Mouse (Mus musculus) CD8-positive naive resting alpha-beta T cell, adult 57 days (primary cell): ENCODE results near the gene Olfr1052. TPM values are rescaled to one million over a fixed set of nuclear protein-coding genes. Genes with fewer than 3 reads are reported as not detected.

Experiments
- total RNA-seq: library from RNA; stranded (reverse); gene quantifications from one replicate; pipeline ENCODE4 v1.2.4, GENCODE M21; 2023

The Olfr1052 gene
- total RNA-seq = not detected

DNA sequence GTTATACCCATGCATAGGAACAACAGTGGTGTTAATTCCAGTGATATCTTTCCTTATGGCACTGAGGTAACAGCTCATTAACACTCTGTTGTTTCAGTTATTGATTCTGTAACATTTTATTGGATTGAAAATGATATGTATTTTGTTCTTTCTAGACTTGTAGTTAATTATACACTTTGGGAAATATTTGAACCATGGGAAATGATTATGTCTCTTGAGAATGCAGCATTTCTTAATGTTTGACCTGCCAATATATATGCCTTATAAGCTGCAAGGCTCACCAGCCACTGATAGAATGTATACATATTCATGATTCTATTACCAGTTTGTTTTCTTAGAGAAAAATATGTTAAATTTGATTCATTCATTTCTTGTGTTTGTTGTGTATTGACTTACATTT, at the start of gene Olfr1052:
TSS of gene Olfr1052 (plus strand) at position 301 of the 400 bp plus-strand sequence.

DNA sequence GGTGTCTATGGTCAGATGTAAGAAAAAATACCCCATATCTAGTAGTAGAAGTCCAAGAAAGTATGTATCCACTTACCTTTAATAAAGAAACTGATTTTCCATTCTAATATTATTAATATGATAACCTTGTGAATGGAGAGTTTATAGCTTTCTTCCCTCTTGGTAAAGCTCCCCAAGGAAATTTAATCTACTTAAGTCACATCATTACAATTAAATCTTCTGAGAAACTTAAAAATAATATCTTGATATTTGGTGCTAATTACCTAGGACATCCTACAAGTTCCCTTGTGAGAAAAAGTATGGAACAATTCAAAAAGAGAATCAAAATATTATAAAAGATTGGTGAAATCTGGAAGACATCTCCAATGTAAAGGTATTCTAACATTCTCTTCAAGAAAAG, 34.0 kb upstream of the Olfr1052 start, which contains the start of gene Olfr1049:
TSS of gene Olfr1049 (minus strand) at position 101 of the 400 bp plus-strand sequence.

DNA sequence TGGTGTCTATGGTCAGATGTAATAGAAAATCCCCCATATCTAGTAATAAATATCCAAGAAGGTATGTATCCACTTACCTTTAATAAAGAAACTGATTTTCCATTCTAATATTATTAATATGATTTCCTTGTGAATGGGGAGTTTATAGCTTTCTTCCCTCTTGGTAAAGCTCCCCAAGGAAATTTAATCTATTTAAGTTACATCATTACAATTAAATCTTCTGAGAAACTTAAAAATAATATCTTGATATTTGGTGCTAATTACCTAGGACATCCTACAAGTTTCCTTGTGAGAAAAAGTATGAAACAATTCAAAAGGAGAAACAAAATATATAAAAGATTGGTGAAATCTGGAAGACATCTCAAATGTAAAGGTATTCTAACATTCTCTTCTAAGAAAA, 13.3 kb upstream of the Olfr1052 start, which contains the start of gene Olfr1051:
TSS of gene Olfr1051 (minus strand) at position 101 of the 400 bp plus-strand sequence.

DNA sequence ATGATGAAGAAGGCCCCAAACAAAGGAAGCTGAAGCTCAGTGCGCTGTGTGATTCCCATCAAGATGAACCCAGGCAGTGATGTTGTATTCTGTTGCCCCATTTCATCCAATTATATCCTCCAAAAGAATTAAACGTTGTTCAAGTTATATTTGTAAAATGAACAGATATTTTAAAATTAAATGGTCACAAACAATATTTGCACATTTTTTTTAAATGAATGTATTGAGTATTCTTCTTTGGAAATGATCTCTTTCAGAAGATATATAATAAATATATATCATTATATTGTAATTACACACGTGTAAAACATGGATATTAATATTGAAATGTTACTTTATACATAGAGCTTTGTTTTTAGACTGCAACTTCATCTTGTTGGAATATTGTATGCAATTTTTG, 22.9 kb downstream of the Olfr1052 start, which contains the start of gene Olfr1053:
TSS of gene Olfr1053 (minus strand) at position 101 of the 400 bp plus-strand sequence.

DNA sequence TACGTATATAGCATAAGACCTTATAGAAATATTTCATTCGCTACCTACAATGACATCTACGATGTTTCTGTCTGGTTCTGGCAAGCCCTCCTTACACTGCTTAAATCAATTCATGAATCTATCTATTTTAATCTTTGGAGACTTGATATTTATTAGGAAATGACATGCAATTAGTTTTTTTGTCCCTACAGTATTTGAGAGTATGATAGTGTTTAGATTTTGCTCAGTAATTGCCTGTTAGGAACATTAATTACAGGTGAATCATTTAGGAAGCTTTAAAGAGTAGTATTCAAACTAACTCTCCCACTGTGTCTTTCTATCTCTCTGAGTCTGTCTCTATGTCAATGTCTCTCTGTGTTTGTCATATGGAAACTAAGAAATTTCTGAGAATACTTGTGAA, 43.1 kb downstream of the Olfr1052 start, which contains the start of gene Olfr1054:
TSS of gene Olfr1054 (minus strand) at position 101 of the 400 bp plus-strand sequence.

Other genes with a start within 250 kb of the Olfr1052 start
- not detected for gene Olfr1034, start 246.6 kb upstream of the Olfr1052 start, total RNA-seq
- gene Olfr1036, start 218.5 kb upstream of the Olfr1052 start, total RNA-seq = not detected
- gene Olfr1037, start 205.1 kb upstream of the Olfr1052 start, total RNA-seq = not detected
- not detected for gene Olfr1039, start 156.5 kb upstream of the Olfr1052 start, total RNA-seq
- not detected for gene Olfr1040, start 145.7 kb upstream of the Olfr1052 start, total RNA-seq
- gene Olfr1042, start 130.6 kb upstream of the Olfr1052 start, total RNA-seq = not detected
- not detected for gene Olfr1043, start 124.9 kb upstream of the Olfr1052 start, total RNA-seq
- not detected for gene Olfr1044, start 114.6 kb upstream of the Olfr1052 start, total RNA-seq
- not detected for gene Olfr52, start 106.8 kb upstream of the Olfr1052 start, total RNA-seq
- gene Olfr1045, start 89.4 kb upstream of the Olfr1052 start, total RNA-seq = not detected
- gene Olfr1046, start 73.1 kb upstream of the Olfr1052 start, total RNA-seq = not detected
- gene Olfr1047, start 61.1 kb upstream of the Olfr1052 start, total RNA-seq = not detected
- not detected for gene Olfr1048, start 52.2 kb upstream of the Olfr1052 start, total RNA-seq
- gene Olfr1049, start 34.1 kb upstream of the Olfr1052 start, total RNA-seq = not detected
- gene Olfr1051, start 13.4 kb upstream of the Olfr1052 start, total RNA-seq = not detected
- not detected for gene Olfr1053, start 22.8 kb downstream of the Olfr1052 start, total RNA-seq
- not detected for gene Olfr1054, start 43.0 kb downstream of the Olfr1052 start, total RNA-seq
- gene Olfr1055, start 57.8 kb downstream of the Olfr1052 start, total RNA-seq = not detected
- not detected for gene Olfr1056, start 70.0 kb downstream of the Olfr1052 start, total RNA-seq
- gene Olfr1057, start 85.9 kb downstream of the Olfr1052 start, total RNA-seq = not detected
- gene Olfr1058, start 96.1 kb downstream of the Olfr1052 start, total RNA-seq = not detected
- gene Olfr1061, start 121.6 kb downstream of the Olfr1052 start, total RNA-seq = not detected
- not detected for gene Olfr1062, start 134.3 kb downstream of the Olfr1052 start, total RNA-seq
- not detected for gene Olfr1065, start 158.1 kb downstream of the Olfr1052 start, total RNA-seq
- not detected for gene Olfr1066, start 163.8 kb downstream of the Olfr1052 start, total RNA-seq
- not detected for gene Olfr228, start 194.9 kb downstream of the Olfr1052 start, total RNA-seq
- gene Olfr1076, start 216.0 kb downstream of the Olfr1052 start, total RNA-seq = not detected